Mouse (Mus musculus): ENCODE results near the gene Bst1. TPM values are rescaled to one million over a fixed set of nuclear protein-coding genes. Genes with fewer than 3 reads are reported as not detected.

The Bst1 gene
- polyA plus RNA-seq, 1 experiment from 2014 or later, result not detected

- WGBS, result 50% methylated on average over 11 of the region's 11 CpGs
- no peak for ATAC-seq (ENCODE audit: insufficient number of reproducible peaks, insufficient read depth, low FRiP score, low TSS enrichment, low read depth)
- no peak overlapping the region for H3K4me3 ChIP-seq (replicated peaks)
- H3K4me1 ChIP-seq (replicated peaks), result peaks cover 4% of the 10 kb centered on the region; the same call in 1 of the 2 replicates
- H3K36me3 ChIP-seq, result no peaks in the 10 kb centered on the region
- no peaks in the 10 kb centered on the region for H3K27me3 ChIP-seq
- H3K27ac ChIP-seq, result no peak overlapping the region
- peaks cover 6% of the 10 kb centered on the region for H3K9me3 ChIP-seq
- H3K9ac ChIP-seq (replicated peaks), result no peak overlapping the region
- H3K4me2 ChIP-seq, result no peak overlapping the region
These were observed 22.7 kb downstream of the Bst1 start for GRCm38 (mm10) chr5:43841144-43842010.

GRCm38 (mm10) chr5:43842011-43842285, 23.3 kb downstream of the Bst1 start:
- Histone ChIP-seq H3K4me2 (no peak overlapping the region), H3K9me3 (peaks cover 6% of the 10 kb centered on the region), H3K4me3 (replicated peaks) (no peak overlapping the region), H3K9ac (replicated peaks) (no peak overlapping the region), H3K4me1 (replicated peaks) (peaks cover 4% of the 10 kb centered on the region; the same call in 1 of the 2 replicates), H3K27ac (no peak overlapping the region), H3K36me3 (no peaks in the 10 kb centered on the region), H3K27me3 (no peaks in the 10 kb centered on the region)
- 79% methylated on average over 5 of the region's 5 CpGs for WGBS
- ATAC-seq (ENCODE audit: insufficient number of reproducible peaks, insufficient read depth, low FRiP score, low TSS enrichment, low read depth), result no peak

- 73% methylated on average over 3 of the region's 3 CpGs for WGBS
- Histone ChIP-seq H3K9me3 (peaks cover 6% of the 10 kb centered on the region), H3K36me3 (no peaks in the 10 kb centered on the region), H3K27ac (no peak overlapping the region), H3K9ac (replicated peaks) (no peak overlapping the region), H3K4me2 (no peak overlapping the region), H3K4me1 (replicated peaks) (peaks cover 4% of the 10 kb centered on the region; the same call in 1 of the 2 replicates), H3K27me3 (no peaks in the 10 kb centered on the region), H3K4me3 (replicated peaks) (no peak overlapping the region)
- ATAC-seq (ENCODE audit: insufficient number of reproducible peaks, insufficient read depth, low FRiP score, low TSS enrichment, low read depth), result no peak
These were observed 24.0 kb downstream of the Bst1 start for GRCm38 (mm10) chr5:43842576-43843155.

DNA sequence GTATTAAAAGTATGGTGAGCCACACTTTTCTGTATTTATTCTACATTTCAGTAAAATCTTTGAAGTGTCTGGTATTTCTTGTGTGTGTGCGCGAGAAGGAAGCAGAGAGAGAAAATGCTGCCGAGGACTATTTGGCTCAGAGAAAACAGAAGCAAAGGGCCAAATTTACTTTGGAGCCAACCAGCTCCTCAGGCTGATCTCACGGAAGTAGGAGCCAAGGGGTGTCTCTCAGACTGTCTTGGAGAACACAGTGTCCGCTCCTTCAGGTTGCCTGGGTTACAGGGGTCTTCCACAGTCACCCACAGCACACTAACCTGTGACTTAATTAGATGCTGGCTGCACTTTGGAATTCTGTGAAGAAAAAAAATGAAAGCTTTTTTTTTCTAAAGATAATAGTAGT, 26.4 kb downstream of the Bst1 start:
- Histone ChIP-seq H3K27me3 (no peaks in the 10 kb centered on the region), H3K9me3 (peaks cover 6% of the 10 kb centered on the region), H3K4me3 (replicated peaks) (no peak overlapping the region), H3K9ac (replicated peaks) (no peak overlapping the region), H3K27ac (no peak overlapping the region), H3K36me3 (no peaks in the 10 kb centered on the region), H3K4me1 (replicated peaks) (peaks cover 4% of the 10 kb centered on the region; the same call in 1 of the 2 replicates), H3K4me2 (no peak overlapping the region)
- 87% methylated on average over 5 of the region's 5 CpGs for WGBS
- ATAC-seq (ENCODE audit: insufficient number of reproducible peaks, insufficient read depth, low FRiP score, low TSS enrichment, low read depth), result no peak

GRCm38 (mm10) chr5:43845646-43846045, 27.0 kb downstream of the Bst1 start:
- Histone ChIP-seq H3K4me1 (replicated peaks) (peaks cover 4% of the 10 kb centered on the region; the same call in 1 of the 2 replicates), H3K4me2 (no peak overlapping the region), H3K4me3 (replicated peaks) (no peak overlapping the region), H3K27ac (no peak overlapping the region), H3K9ac (replicated peaks) (no peak overlapping the region), H3K36me3 (no peaks in the 10 kb centered on the region), H3K27me3 (no peaks in the 10 kb centered on the region), H3K9me3 (peaks cover 6% of the 10 kb centered on the region)
- no peak for ATAC-seq (ENCODE audit: insufficient number of reproducible peaks, insufficient read depth, low FRiP score, low TSS enrichment, low read depth)
- WGBS, result 66% methylated on average over 1 of the region's 1 CpGs

GRCm38 (mm10) chr5:43846227-43846626, 27.5 kb downstream of the Bst1 start:
- no peak overlapping the region for H3K4me2 ChIP-seq

GRCm38 (mm10) chr5:43847555-43847954, 28.9 kb downstream of the Bst1 start:
- H3K9me3 ChIP-seq, result peaks cover 6% of the 10 kb centered on the region
- H3K4me1 ChIP-seq (replicated peaks), result peaks cover 4% of the 10 kb centered on the region; the same call in 1 of the 2 replicates
- no peak overlapping the region for H3K9ac ChIP-seq (replicated peaks)
- H3K36me3 ChIP-seq, result no peaks in the 10 kb centered on the region
- no peak overlapping the region for H3K4me3 ChIP-seq (replicated peaks)
- H3K27ac ChIP-seq, result no peak overlapping the region
- no peaks in the 10 kb centered on the region for H3K27me3 ChIP-seq
- no peak overlapping the region for H3K4me2 ChIP-seq
- ATAC-seq (ENCODE audit: insufficient number of reproducible peaks, insufficient read depth, low FRiP score, low TSS enrichment, low read depth), result no peak

More at GRCm38 (mm10) chr5:43846227-43846626, 27.5 kb downstream of the Bst1 start:
- peaks cover 6% of the 10 kb centered on the region for H3K9me3 ChIP-seq
- WGBS, result 19% methylated on average over 2 of the region's 2 CpGs
- no peak for ATAC-seq (ENCODE audit: insufficient number of reproducible peaks, insufficient read depth, low FRiP score, low TSS enrichment, low read depth)
- no peak overlapping the region for H3K27ac ChIP-seq
- no peaks in the 10 kb centered on the region for H3K27me3 ChIP-seq
- no peak overlapping the region for H3K4me3 ChIP-seq (replicated peaks)
- H3K9ac ChIP-seq (replicated peaks), result no peak overlapping the region
- no peaks in the 10 kb centered on the region for H3K36me3 ChIP-seq
- H3K4me1 ChIP-seq (replicated peaks), result peaks cover 4% of the 10 kb centered on the region; the same call in 1 of the 2 replicates

DNA sequence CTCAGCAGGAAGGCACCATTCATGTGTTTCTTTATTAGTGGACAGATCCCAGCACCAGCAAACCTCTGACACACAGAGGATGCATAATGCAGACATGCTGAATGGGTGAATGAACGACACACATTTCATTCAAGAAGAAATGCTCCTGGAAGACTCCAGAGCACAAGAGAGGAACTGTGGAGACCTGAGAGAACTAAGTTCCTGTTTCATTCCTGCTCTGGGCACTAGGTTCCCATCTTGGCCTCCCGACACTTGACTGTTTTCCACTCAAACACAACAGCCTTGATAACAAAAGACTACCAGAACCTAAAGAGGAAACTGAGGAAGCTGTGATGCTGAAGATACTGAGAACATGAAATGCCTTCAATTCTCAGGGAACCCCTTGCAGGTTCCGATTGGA, 29.6 kb downstream of the Bst1 start:
- H3K27ac ChIP-seq, result no peak overlapping the region
- H3K36me3 ChIP-seq, result no peaks in the 10 kb centered on the region
- WGBS, result 81% methylated on average over 3 of the region's 3 CpGs
- H3K4me3 ChIP-seq (replicated peaks), result no peak overlapping the region
- no peak overlapping the region for H3K9ac ChIP-seq (replicated peaks)
- no peak for ATAC-seq (ENCODE audit: insufficient number of reproducible peaks, insufficient read depth, low FRiP score, low TSS enrichment, low read depth)
- H3K4me2 ChIP-seq, result no peak overlapping the region
- peaks cover 6% of the 10 kb centered on the region for H3K9me3 ChIP-seq
- peaks cover 4% of the 10 kb centered on the region; the same call in 1 of the 2 replicates for H3K4me1 ChIP-seq (replicated peaks)
- H3K27me3 ChIP-seq, result no peaks in the 10 kb centered on the region

DNA sequence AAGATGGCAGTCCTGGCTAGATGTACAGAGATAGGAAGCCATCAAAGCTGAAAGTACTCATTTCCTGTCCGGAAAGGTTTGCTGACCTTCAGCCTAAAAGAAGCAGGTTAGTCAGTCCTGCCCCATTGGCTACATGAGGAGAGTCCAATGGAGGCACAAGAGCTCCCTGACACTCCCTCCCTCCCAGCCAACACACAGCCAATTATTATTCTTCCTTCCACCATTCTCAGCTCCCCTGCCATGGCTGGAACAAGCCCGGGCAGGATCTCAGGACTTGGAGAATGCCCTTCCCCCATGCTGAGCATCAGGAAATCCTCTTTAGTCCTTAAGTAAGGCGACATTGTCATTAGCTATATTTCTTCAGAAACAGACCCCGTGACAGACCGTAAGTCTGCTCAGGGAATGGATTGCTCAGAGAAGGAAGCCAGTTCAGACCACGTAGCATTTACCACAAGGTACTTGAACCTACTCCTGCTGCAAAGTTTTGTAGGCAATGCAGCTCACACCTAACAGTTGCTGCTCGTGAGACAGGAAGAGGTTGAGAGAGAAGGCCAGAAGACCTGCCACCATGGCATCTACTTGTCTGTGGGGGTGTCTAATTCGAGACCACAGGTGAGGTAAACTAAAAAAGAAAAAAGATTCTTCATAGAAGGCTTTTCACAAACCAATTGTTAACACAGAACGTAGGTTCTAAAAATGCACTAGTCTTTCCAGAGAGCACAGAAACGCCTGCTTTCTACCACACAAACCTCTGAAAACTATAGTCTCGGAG, 34.6 kb downstream of the Bst1 start:
- no peak overlapping the region for H3K9ac ChIP-seq (replicated peaks)
- H3K27me3 ChIP-seq, result no peaks in the 10 kb centered on the region
- no peaks in the 10 kb centered on the region for H3K4me1 ChIP-seq (replicated peaks)
- H3K4me3 ChIP-seq (replicated peaks), result no peak overlapping the region
- ATAC-seq (ENCODE audit: insufficient number of reproducible peaks, insufficient read depth, low FRiP score, low TSS enrichment, low read depth), result no peak
- H3K9me3 ChIP-seq, result no peaks in the 10 kb centered on the region
- H3K36me3 ChIP-seq, result no peaks in the 10 kb centered on the region
- H3K27ac ChIP-seq, result no peak overlapping the region
- no peak overlapping the region for H3K4me2 ChIP-seq
- 75% methylated on average over 11 of the region's 11 CpGs for WGBS

DNA sequence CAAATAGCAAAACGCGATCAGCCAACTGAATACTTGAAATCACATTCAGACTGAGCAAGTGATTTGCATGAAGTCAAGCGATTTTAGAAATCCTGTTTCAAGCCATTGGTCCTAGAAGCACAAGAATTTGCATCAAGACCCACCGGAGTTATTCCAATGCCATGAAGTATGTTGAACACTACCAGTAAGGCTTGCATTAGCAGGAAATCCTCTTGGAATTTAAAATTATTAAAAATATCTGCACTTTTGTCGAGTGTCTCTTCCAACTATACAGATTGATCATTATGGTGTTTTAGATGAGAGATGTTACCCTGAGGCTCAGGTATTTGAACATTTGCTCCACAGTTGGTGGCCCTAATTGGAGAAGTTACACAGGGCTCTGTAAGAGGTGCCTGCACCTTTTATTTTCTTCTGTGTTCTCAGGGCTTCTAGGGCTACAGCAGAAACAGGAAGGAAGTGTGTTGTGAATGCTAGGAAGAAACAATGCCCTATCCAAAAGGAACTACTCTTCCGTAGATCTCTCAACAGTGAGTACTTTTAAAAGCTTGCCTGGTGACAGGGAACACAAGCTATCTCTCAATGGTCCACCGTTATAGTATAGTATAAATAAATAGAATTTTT, 35.3 kb downstream of the Bst1 start:
- no peak overlapping the region for H3K4me2 ChIP-seq
- no peak overlapping the region for H3K9ac ChIP-seq (replicated peaks)
- H3K36me3 ChIP-seq, result no peaks in the 10 kb centered on the region
- H3K4me1 ChIP-seq (replicated peaks), result no peaks in the 10 kb centered on the region
- no peak overlapping the region for H3K27ac ChIP-seq
- 85% methylated on average over 7 of the region's 7 CpGs for WGBS
- no peak overlapping the region for H3K4me3 ChIP-seq (replicated peaks)
- ATAC-seq (ENCODE audit: insufficient number of reproducible peaks, insufficient read depth, low FRiP score, low TSS enrichment, low read depth), result no peak
- H3K27me3 ChIP-seq, result no peaks in the 10 kb centered on the region
- H3K9me3 ChIP-seq, result no peaks in the 10 kb centered on the region

- Histone ChIP-seq H3K27ac (no peak overlapping the region), H3K4me1 (replicated peaks) (no peaks in the 10 kb centered on the region), H3K36me3 (no peaks in the 10 kb centered on the region), H3K4me3 (replicated peaks) (no peak overlapping the region), H3K4me2 (no peak overlapping the region), H3K9me3 (no peaks in the 10 kb centered on the region), H3K27me3 (no peaks in the 10 kb centered on the region), H3K9ac (replicated peaks) (no peak overlapping the region)
- 83% methylated on average over 2 of the region's 2 CpGs for whole genome bisulfite sequencing
- no peak for ATAC-seq (ENCODE audit: insufficient number of reproducible peaks, insufficient read depth, low FRiP score, low TSS enrichment, low read depth)
These were observed 37.1 kb downstream of the Bst1 start for GRCm38 (mm10) chr5:43855769-43856168.

All from limb, embryonic 12.5 days (tissue).